11 mouse cellular contexts compared by ENCODE assay signal in genomic region chr16:45894998-45895397, GRCm38 (mm10).
"Had no signal": no experiment of that assay in that cellular context is flagged by ENCODE, and none has a peak within 500 bp of the region (broad histone marks: within the 10 kb centered on the region; RNA-seq: fewer than 3 reads in every experiment).

No protein-coding gene starts in this region.

- H3K4me3 ChIP-seq: left cerebral cortex, adult 2 months; limb, embryonic 12.5 days; midbrain, embryonic 13.5 days; neural tube, embryonic 15.5 days had no signal

- H3K4me1 ChIP-seq: neural tube, embryonic 15.5 days had no signal

- H3K27me3 ChIP-seq: limb, embryonic 12.5 days; midbrain, embryonic 13.5 days; neural tube, embryonic 15.5 days had no signal

- H3K36me3 ChIP-seq: limb, embryonic 12.5 days; midbrain, embryonic 13.5 days; neural tube, embryonic 15.5 days had no signal

- H3K27ac ChIP-seq: left cerebral cortex, adult 2 months; limb, embryonic 12.5 days; liver, embryonic 14.5 days; midbrain, embryonic 13.5 days; neural tube, embryonic 15.5 days had no signal

- DNase-seq: kidney, adult 11 months; kidney, postnatal 10 days; lung, adult 18-20 months; right cerebral cortex, adult 18-20 months; right cerebral cortex, postnatal 25 days; thymus, postnatal 36 days had no signal

- H3K4me2 ChIP-seq: limb, embryonic 12.5 days; midbrain, embryonic 13.5 days; neural tube, embryonic 15.5 days had no signal

- H3K9ac ChIP-seq: limb, embryonic 12.5 days; liver, embryonic 14.5 days; midbrain, embryonic 13.5 days; neural tube, embryonic 15.5 days had no signal

- ATAC-seq: midbrain, embryonic 13.5 days had no signal

- H3K9me3 ChIP-seq: limb, embryonic 12.5 days; midbrain, embryonic 13.5 days; neural tube, embryonic 15.5 days had no signal
